Comparison of ENCODE assay signal across 7 mouse cellular contexts in genomic region chr12:76901508-76902294, GRCm38 (mm10).
"Had no signal": no experiment of that assay in that cellular context is flagged by ENCODE, and none has a peak within 500 bp of the region (broad histone marks: within the 10 kb centered on the region; RNA-seq: fewer than 3 reads in every experiment).

No protein-coding gene starts in this region.

- DNase-seq: kidney, adult 8-10 months; kidney, postnatal 4 days; lung, embryonic 14.5 days; retina, postnatal 1 day had no signal

- ATAC-seq: inflammation-experienced regulatory T-cells, adult 6 months; intestine, postnatal 0 days; midbrain, embryonic 16.5 days had no signal
